Mouse (Mus musculus): ENCODE results near the gene Cep112. TPM values are rescaled to one million over a fixed set of nuclear protein-coding genes. Genes with fewer than 3 reads are reported as not detected.

Gene Cep112
- polyA plus RNA-seq, 1 experiment from 2014 or later = 14.7 TPM

- H3K36me3 ChIP-seq (replicated peaks) = no peaks in the 10 kb centered on the region
- H3K9me3 ChIP-seq = no peaks in the 10 kb centered on the region
- peaks cover 26% of the 10 kb centered on the region for H3K27me3 ChIP-seq (ENCODE audit: poor library complexity, severe bottlenecking)
- WGBS = 91% methylated on average over 6 of the region's 6 CpGs
- H3K4me1 ChIP-seq = peaks cover 22% of the 10 kb centered on the region
- no peak overlapping the region for H3K4me3 ChIP-seq
- no peak for DNase-seq (ENCODE audit: extremely low spot score, low spot score)
- H3K27ac ChIP-seq = no peak overlapping the region
Observed at GRCm38 (mm10) chr11:108419242-108419641, 5.8 kb upstream of the Cep112 start.

GRCm38 (mm10) chr11:108420751-108421150 is 4.2 kb upstream of the Cep112 start:
- Histone ChIP-seq H3K36me3 (replicated peaks) (no peaks in the 10 kb centered on the region), H3K27me3 (ENCODE audit: poor library complexity, severe bottlenecking) (peaks cover 26% of the 10 kb centered on the region), H3K4me1 (peaks cover 30% of the 10 kb centered on the region), H3K4me3 (no peak overlapping the region), H3K9me3 (no peaks in the 10 kb centered on the region), H3K27ac (no peak overlapping the region)
- no peak for DNase-seq (ENCODE audit: extremely low spot score, low spot score)
- WGBS = 81% methylated on average over 4 of the region's 4 CpGs

- H3K4me3 ChIP-seq = 0 out of 2 replicates have a peak overlapping the region, but pooled peaks have one; percentile 75
- peak overlapping the region; percentile 94 for H3K27ac ChIP-seq
- peaks cover 26% of the 10 kb centered on the region for H3K27me3 ChIP-seq (ENCODE audit: poor library complexity, severe bottlenecking)
- DNase-seq (ENCODE audit: extremely low spot score, low spot score) = no peak
- 40% methylated on average over 7 of the region's 7 CpGs for WGBS
- H3K9me3 ChIP-seq = no peaks in the 10 kb centered on the region
- H3K36me3 ChIP-seq (replicated peaks) = no peaks in the 10 kb centered on the region
- peaks cover 51% of the 10 kb centered on the region for H3K4me1 ChIP-seq
Observed at GRCm38 (mm10) chr11:108423221-108423620, 1.8 kb upstream of the Cep112 start.

GRCm38 (mm10) chr11:108424111-108424510 is 881 bp upstream of the Cep112 start:
- WGBS = 3% methylated on average over 5 of the region's 5 CpGs
- Histone ChIP-seq H3K27me3 (ENCODE audit: poor library complexity, severe bottlenecking) (peaks cover 26% of the 10 kb centered on the region), H3K36me3 (replicated peaks) (no peaks in the 10 kb centered on the region), H3K4me1 (peaks cover 51% of the 10 kb centered on the region), H3K9me3 (no peaks in the 10 kb centered on the region), H3K27ac (peak overlapping the region; percentile 94), H3K4me3 (peak overlapping the region; percentile 75)
- peak; percentile 34 for DNase-seq (ENCODE audit: extremely low spot score, low spot score)

GRCm38 (mm10) chr11:108425592-108425921 is 565 bp downstream of the Cep112 start:
- Histone ChIP-seq H3K27me3 (ENCODE audit: poor library complexity, severe bottlenecking) (peaks cover 26% of the 10 kb centered on the region), H3K27ac (peak overlapping the region; percentile 94)
- no peak for DNase-seq (ENCODE audit: extremely low spot score, low spot score)

GRCm38 (mm10) chr11:108426086-108426485 is 1.1 kb downstream of the Cep112 start:
- H3K27ac ChIP-seq = peak overlapping the region; percentile 94
- H3K4me1 ChIP-seq = peaks cover 48% of the 10 kb centered on the region
- H3K27me3 ChIP-seq (ENCODE audit: poor library complexity, severe bottlenecking) = peaks cover 26% of the 10 kb centered on the region
- H3K9me3 ChIP-seq = no peaks in the 10 kb centered on the region
- no peak for DNase-seq (ENCODE audit: extremely low spot score, low spot score)
- no peaks in the 10 kb centered on the region for H3K36me3 ChIP-seq (replicated peaks)
- peak overlapping the region; percentile 75 for H3K4me3 ChIP-seq
- 88% methylated on average over 3 of the region's 3 CpGs for WGBS

More at GRCm38 (mm10) chr11:108425592-108425921, 565 bp downstream of the Cep112 start:
- Histone ChIP-seq H3K9me3 (no peaks in the 10 kb centered on the region), H3K4me1 (peaks cover 48% of the 10 kb centered on the region), H3K36me3 (replicated peaks) (no peaks in the 10 kb centered on the region), H3K4me3 (peak overlapping the region; percentile 75)
- 11% methylated on average over 14 of the region's 14 CpGs for WGBS

- Histone ChIP-seq H3K4me3 (no peak overlapping the region), H3K36me3 (replicated peaks) (no peaks in the 10 kb centered on the region), H3K27me3 (ENCODE audit: poor library complexity, severe bottlenecking) (peaks cover 16% of the 10 kb centered on the region), H3K4me1 (peaks cover 48% of the 10 kb centered on the region), H3K9me3 (no peaks in the 10 kb centered on the region), H3K27ac (no peak overlapping the region)
- no peak for DNase-seq (ENCODE audit: extremely low spot score, low spot score)
- WGBS = 70% methylated on average over 6 of the region's 6 CpGs
Observed at GRCm38 (mm10) chr11:108427191-108427590, 2.2 kb downstream of the Cep112 start.

- H3K36me3 ChIP-seq (replicated peaks) = no peaks in the 10 kb centered on the region
- no peak overlapping the region for H3K4me3 ChIP-seq
- DNase-seq (ENCODE audit: extremely low spot score, low spot score) = no peak
- WGBS = 90% methylated on average over 2 of the region's 2 CpGs
- no peak overlapping the region for H3K27ac ChIP-seq
- no peaks in the 10 kb centered on the region for H3K9me3 ChIP-seq
- H3K4me1 ChIP-seq = peaks cover 31% of the 10 kb centered on the region
- no peaks in the 10 kb centered on the region for H3K27me3 ChIP-seq (ENCODE audit: poor library complexity, severe bottlenecking)
Observed at GRCm38 (mm10) chr11:108429076-108429475, 4.1 kb downstream of the Cep112 start.

- Histone ChIP-seq H3K4me3 (no peak overlapping the region), H3K9me3 (no peaks in the 10 kb centered on the region), H3K4me1 (peaks cover 5% of the 10 kb centered on the region), H3K27me3 (ENCODE audit: poor library complexity, severe bottlenecking) (no peaks in the 10 kb centered on the region), H3K27ac (no peak overlapping the region), H3K36me3 (replicated peaks) (peaks cover 21% of the 10 kb centered on the region)
- WGBS = 85% methylated on average over 11 of the region's 11 CpGs
- DNase-seq (ENCODE audit: extremely low spot score, low spot score) = no peak
Observed at GRCm38 (mm10) chr11:108443893-108444563, 19.0 kb downstream of the Cep112 start.

GRCm38 (mm10) chr11:108447148-108447547 is 22.2 kb downstream of the Cep112 start:
- H3K27ac ChIP-seq = no peak overlapping the region
- H3K36me3 ChIP-seq (replicated peaks) = peaks cover 11% of the 10 kb centered on the region
- no peaks in the 10 kb centered on the region for H3K27me3 ChIP-seq (ENCODE audit: poor library complexity, severe bottlenecking)
- no peak overlapping the region for H3K4me3 ChIP-seq
- peaks cover 8% of the 10 kb centered on the region for H3K9me3 ChIP-seq
- no peak for DNase-seq (ENCODE audit: extremely low spot score, low spot score)
- peaks cover 5% of the 10 kb centered on the region for H3K4me1 ChIP-seq

- H3K4me3 ChIP-seq = no peak overlapping the region
- 33% methylated on average over 3 of the region's 3 CpGs for WGBS
- DNase-seq (ENCODE audit: extremely low spot score, low spot score) = peak; percentile 63
- H3K27ac ChIP-seq = no peak overlapping the region
- H3K9me3 ChIP-seq = peaks cover 9% of the 10 kb centered on the region
- no peaks in the 10 kb centered on the region for H3K27me3 ChIP-seq (ENCODE audit: poor library complexity, severe bottlenecking)
- H3K36me3 ChIP-seq (replicated peaks) = peaks cover 22% of the 10 kb centered on the region
- peaks cover 2% of the 10 kb centered on the region for H3K4me1 ChIP-seq
Observed at GRCm38 (mm10) chr11:108449811-108450210, 24.8 kb downstream of the Cep112 start.

- no peak for DNase-seq (ENCODE audit: extremely low spot score, low spot score)
- H3K27ac ChIP-seq = no peak overlapping the region
- peaks cover 5% of the 10 kb centered on the region for H3K9me3 ChIP-seq
- no peaks in the 10 kb centered on the region for H3K4me1 ChIP-seq
- H3K4me3 ChIP-seq = no peak overlapping the region
- H3K27me3 ChIP-seq (ENCODE audit: poor library complexity, severe bottlenecking) = no peaks in the 10 kb centered on the region
- peaks cover 16% of the 10 kb centered on the region for H3K36me3 ChIP-seq (replicated peaks)
- WGBS = 91% methylated on average over 3 of the region's 3 CpGs
Observed at GRCm38 (mm10) chr11:108459599-108459998, 34.6 kb downstream of the Cep112 start.

- Histone ChIP-seq H3K4me3 (no peak overlapping the region), H3K27ac (no peak overlapping the region), H3K4me1 (no peaks in the 10 kb centered on the region), H3K9me3 (no peaks in the 10 kb centered on the region), H3K27me3 (ENCODE audit: poor library complexity, severe bottlenecking) (no peaks in the 10 kb centered on the region), H3K36me3 (replicated peaks) (peaks cover 7% of the 10 kb centered on the region)
- WGBS = 95% methylated on average over 8 of the region's 8 CpGs
- DNase-seq (ENCODE audit: extremely low spot score, low spot score) = no peak
Observed at GRCm38 (mm10) chr11:108464138-108464537, 39.1 kb downstream of the Cep112 start.
